Mouse (Mus musculus): ENCODE measurements around the gene Kcnc4. TPM values are rescaled to one million over a fixed set of nuclear protein-coding genes. Genes with fewer than 3 reads are reported as not detected.
A peak's percentile ranks its signal among the peaks of the same experiment; 100 is the strongest.

The Kcnc4 gene
- total and polyA plus RNA-seq, 2 experiments from 2014 or later, result 16.0 to 46.8 TPM

DNA sequence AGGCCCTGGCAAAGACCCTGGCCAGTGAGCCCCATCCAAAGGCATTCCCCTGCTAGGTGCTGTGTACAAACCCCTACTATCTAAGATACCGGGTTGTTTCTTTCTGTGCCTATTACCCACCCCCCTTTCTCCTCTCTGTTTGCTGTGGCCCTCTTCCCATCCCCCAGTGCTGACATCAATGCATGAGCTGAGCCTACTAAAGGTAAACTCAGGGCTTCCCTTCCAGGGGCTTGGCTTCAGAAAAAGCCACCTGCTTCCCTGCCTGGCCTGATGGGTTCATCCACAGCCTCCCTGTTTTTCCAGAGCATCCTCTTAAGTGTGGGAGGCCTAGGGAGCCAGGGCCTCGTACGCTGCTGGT lies 42.1 kb downstream of the Kcnc4 start:
- 77% methylated on average over 3 of the region's 3 CpGs for WGBS
- no peak overlapping the region for H3K4me2 ChIP-seq (ENCODE audit: low read depth, low read length, poor library complexity, severe bottlenecking)
- no peak for TF ChIP-seq CTCF (IDR thresholded peaks at IDR 0.05)

DNA sequence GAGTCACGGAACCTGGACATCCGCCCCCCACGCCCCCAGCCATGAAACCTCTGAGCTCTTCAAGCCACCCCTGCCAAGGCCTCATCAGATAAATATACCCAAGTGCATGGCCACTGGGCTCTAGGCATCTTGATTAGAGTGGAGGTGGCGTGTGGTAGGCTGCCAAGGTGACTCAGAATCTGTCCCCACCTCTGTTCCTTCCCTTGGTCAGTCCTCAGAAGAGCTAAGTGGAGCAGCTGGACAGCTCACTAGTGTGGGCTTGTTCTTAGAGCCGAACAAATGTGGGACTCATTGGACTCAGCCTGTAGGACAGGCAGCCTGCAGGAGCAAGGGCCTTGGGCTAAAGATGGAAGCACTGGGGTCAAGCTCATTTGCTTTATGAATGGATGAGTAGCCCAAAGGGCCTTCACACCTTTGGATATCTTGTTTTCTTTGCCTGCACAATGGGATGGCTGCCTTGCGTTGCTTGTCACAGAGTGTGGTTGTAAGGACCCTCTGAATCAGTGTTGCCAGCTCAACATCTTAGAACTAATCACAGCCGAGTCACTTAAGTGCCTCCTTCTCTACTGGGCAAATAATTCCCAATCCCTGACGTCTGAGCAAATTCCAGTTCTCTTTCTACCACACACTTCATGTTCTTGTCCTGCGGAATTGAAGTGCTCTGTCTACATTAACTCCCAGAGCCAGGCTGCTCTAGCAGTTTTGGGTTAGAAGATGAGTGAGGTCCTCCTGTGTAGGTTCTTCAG lies 42.6 kb downstream of the Kcnc4 start:
- DNase-seq (ENCODE audit: low spot score) (no peak), ATAC-seq (ENCODE audit: low FRiP score) (no peak)
- TF ChIP-seq CTCF (IDR thresholded peaks at IDR 0.05), result no peak
- no peak overlapping the region for H3K4me2 ChIP-seq (ENCODE audit: low read depth, low read length, poor library complexity, severe bottlenecking)
- peaks cover 9% of the 10 kb centered on the region for H3K4me1 ChIP-seq (ENCODE audit: insufficient read depth, low read length)
- H3K36me3 ChIP-seq (ENCODE audit: insufficient read depth, low read length), result no peaks in the 10 kb centered on the region
- no peak overlapping the region for H3K9ac ChIP-seq (replicated peaks; ENCODE audit: low read length, poor library complexity, severe bottlenecking)
- H3K4me3 ChIP-seq (ENCODE audit: low read depth, low read length), result no peak overlapping the region
- no peak overlapping the region for H3K27ac ChIP-seq (ENCODE audit: low read depth, low read length)
- H3K9me3 ChIP-seq (ENCODE audit: low read length), result no peaks in the 10 kb centered on the region
- 90% methylated on average over 9 of the region's 9 CpGs for WGBS
- H3K27me3 ChIP-seq (ENCODE audit: insufficient read depth, low read length), result no peaks in the 10 kb centered on the region

More for the DNA sequence above, 42.1 kb downstream of the Kcnc4 start:
- DNase-seq (ENCODE audit: low spot score), result no peak
- Histone ChIP-seq H3K4me3 (ENCODE audit: low read depth, low read length) (no peak overlapping the region), H3K4me1 (ENCODE audit: insufficient read depth, low read length) (peaks cover 5% of the 10 kb centered on the region), H3K36me3 (ENCODE audit: insufficient read depth, low read length) (no peaks in the 10 kb centered on the region), H3K27ac (ENCODE audit: low read depth, low read length) (no peak overlapping the region), H3K9me3 (ENCODE audit: low read length) (no peaks in the 10 kb centered on the region), H3K9ac (replicated peaks; ENCODE audit: low read length, poor library complexity, severe bottlenecking) (no peak overlapping the region), H3K27me3 (ENCODE audit: insufficient read depth, low read length) (no peaks in the 10 kb centered on the region)
- no peak for ATAC-seq (ENCODE audit: low FRiP score)

DNA sequence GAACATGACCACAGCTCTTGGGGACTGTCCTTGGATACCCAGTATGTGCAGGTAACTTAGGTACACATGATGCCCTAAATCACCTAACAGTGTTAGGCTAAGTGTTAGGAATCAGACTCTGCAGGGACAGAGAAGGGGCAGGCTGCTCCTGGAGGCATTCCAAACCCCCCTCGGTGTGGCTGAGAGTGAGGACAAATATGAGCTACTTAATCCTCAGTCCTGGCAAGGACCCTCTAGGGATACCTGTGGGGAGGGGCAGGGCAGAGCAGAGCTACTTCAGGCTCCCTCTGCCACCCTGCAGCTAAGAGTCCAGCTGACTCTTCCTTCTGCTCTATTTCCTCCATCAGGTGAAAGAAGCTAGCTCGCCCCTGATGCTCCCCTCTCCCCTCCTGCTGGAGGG lies 46.3 kb downstream of the Kcnc4 start:
- no peak overlapping the region for H3K9ac ChIP-seq (replicated peaks; ENCODE audit: low read length, poor library complexity, severe bottlenecking)
- H3K4me1 ChIP-seq (ENCODE audit: insufficient read depth, low read length), result peaks cover 17% of the 10 kb centered on the region
- DNase-seq (ENCODE audit: low spot score) (no peak), ATAC-seq (ENCODE audit: low FRiP score) (no peak)
- no peaks in the 10 kb centered on the region for H3K27me3 ChIP-seq (ENCODE audit: insufficient read depth, low read length)
- H3K27ac ChIP-seq (ENCODE audit: low read depth, low read length), result peak overlapping the region; percentile 78; the same call in 1 of the 2 replicates
- H3K4me3 ChIP-seq (ENCODE audit: low read depth, low read length), result no peak overlapping the region
- H3K4me2 ChIP-seq (ENCODE audit: low read depth, low read length, poor library complexity, severe bottlenecking), result no peak overlapping the region
- no peaks in the 10 kb centered on the region for H3K36me3 ChIP-seq (ENCODE audit: insufficient read depth, low read length)
- H3K9me3 ChIP-seq (ENCODE audit: low read length), result no peaks in the 10 kb centered on the region
- WGBS, result 30% methylated on average over 2 of the region's 2 CpGs
- TF ChIP-seq CTCF (IDR thresholded peaks at IDR 0.05), result no peak

DNA sequence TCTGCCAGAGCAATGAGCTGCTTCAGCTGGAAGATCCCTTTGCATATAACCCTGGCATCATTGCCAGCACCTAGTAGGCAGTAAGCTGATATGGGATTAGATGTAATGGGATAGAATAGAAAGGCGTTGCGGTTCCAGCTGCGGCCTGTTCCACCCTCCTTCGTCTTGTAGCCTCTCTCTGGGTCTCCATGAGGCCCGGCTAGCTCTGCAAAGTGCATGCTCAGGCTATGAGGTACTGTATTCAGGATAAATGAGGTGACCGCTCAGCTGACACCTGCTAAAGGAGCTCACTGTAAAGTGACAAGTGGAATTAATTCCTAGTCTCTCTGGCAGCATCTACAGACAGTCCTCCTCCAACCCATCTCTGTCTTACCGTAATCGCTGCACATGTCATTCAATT lies 46.8 kb downstream of the Kcnc4 start:
- Histone ChIP-seq H3K36me3 (ENCODE audit: insufficient read depth, low read length) (no peaks in the 10 kb centered on the region), H3K4me3 (ENCODE audit: low read depth, low read length) (no peak overlapping the region), H3K27ac (ENCODE audit: low read depth, low read length) (peak overlapping the region; percentile 78), H3K4me2 (ENCODE audit: low read depth, low read length, poor library complexity, severe bottlenecking) (no peak overlapping the region), H3K27me3 (ENCODE audit: insufficient read depth, low read length) (no peaks in the 10 kb centered on the region), H3K9me3 (ENCODE audit: low read length) (no peaks in the 10 kb centered on the region), H3K9ac (replicated peaks; ENCODE audit: low read length, poor library complexity, severe bottlenecking) (no peak overlapping the region), H3K4me1 (ENCODE audit: insufficient read depth, low read length) (peaks cover 17% of the 10 kb centered on the region)
- TF ChIP-seq CTCF (IDR thresholded peaks at IDR 0.05), result no peak
- DNase-seq (ENCODE audit: low spot score), result peak; percentile 36
- 58% methylated on average over 8 of the region's 8 CpGs for WGBS
- 0 out of 2 replicates have a peak, but pooled peaks have one; percentile 14 for ATAC-seq (ENCODE audit: low FRiP score)

DNA sequence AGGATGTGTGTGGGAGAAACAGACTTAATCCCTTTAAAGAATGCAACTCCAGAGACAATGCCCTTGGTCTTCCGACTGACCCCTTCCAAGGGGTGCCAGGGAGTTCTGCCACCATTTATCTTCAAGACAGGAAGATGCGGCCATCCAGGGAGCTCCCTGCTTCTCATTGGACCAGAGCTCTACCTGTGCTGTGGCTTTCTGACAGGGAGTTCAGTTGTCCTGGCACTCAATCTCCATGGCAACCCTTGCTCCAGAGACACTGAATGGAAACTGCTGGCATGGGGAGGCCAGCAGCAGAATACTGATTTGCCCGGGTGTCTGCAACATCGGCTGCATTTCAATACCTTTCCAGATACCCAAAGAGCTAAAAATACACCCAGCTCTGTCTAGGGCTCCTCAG lies 47.7 kb downstream of the Kcnc4 start:
- Histone ChIP-seq H3K4me3 (ENCODE audit: low read depth, low read length) (no peak overlapping the region), H3K9me3 (ENCODE audit: low read length) (no peaks in the 10 kb centered on the region), H3K4me1 (ENCODE audit: insufficient read depth, low read length) (peaks cover 17% of the 10 kb centered on the region), H3K36me3 (ENCODE audit: insufficient read depth, low read length) (no peaks in the 10 kb centered on the region), H3K4me2 (ENCODE audit: low read depth, low read length, poor library complexity, severe bottlenecking) (no peak overlapping the region), H3K27me3 (ENCODE audit: insufficient read depth, low read length) (no peaks in the 10 kb centered on the region), H3K27ac (ENCODE audit: low read depth, low read length) (peak overlapping the region; percentile 78), H3K9ac (replicated peaks; ENCODE audit: low read length, poor library complexity, severe bottlenecking) (no peak overlapping the region)
- peak; percentile 90 for DNase-seq (ENCODE audit: low spot score)
- TF ChIP-seq CTCF (IDR thresholded peaks at IDR 0.05), result no peak
- ATAC-seq (ENCODE audit: low FRiP score), result peak; percentile 94
- 10% methylated on average over 4 of the region's 4 CpGs for WGBS

- DNase-seq (ENCODE audit: low spot score), result no peak
- Histone ChIP-seq H3K4me2 (ENCODE audit: low read depth, low read length, poor library complexity, severe bottlenecking) (no peak overlapping the region), H3K36me3 (ENCODE audit: insufficient read depth, low read length) (no peaks in the 10 kb centered on the region), H3K9ac (replicated peaks; ENCODE audit: low read length, poor library complexity, severe bottlenecking) (no peak overlapping the region), H3K4me1 (ENCODE audit: insufficient read depth, low read length) (no peaks in the 10 kb centered on the region), H3K4me3 (ENCODE audit: low read depth, low read length) (no peak overlapping the region), H3K27me3 (ENCODE audit: insufficient read depth, low read length) (no peaks in the 10 kb centered on the region), H3K27ac (ENCODE audit: low read depth, low read length) (no peak overlapping the region), H3K9me3 (ENCODE audit: low read length) (no peaks in the 10 kb centered on the region)
- WGBS, result 88% methylated on average over 7 of the region's 7 CpGs
- TF ChIP-seq CTCF (IDR thresholded peaks at IDR 0.05), result no peak
- no peak for ATAC-seq (ENCODE audit: low FRiP score)
These were observed 58.0 kb downstream of the Kcnc4 start for GRCm38 (mm10) chr3:107401401-107401800.
